Mouse (Mus musculus) G1E (cell line): ENCODE measurements around the gene Mrln. TPM values are rescaled to one million over a fixed set of nuclear protein-coding genes. Genes with fewer than 3 reads are reported as not detected.

Experiments
- ATAC-seq: 2 replicates; pipeline ENCODE4 v1.8.0; 2016; ENCODE audit warnings: mild to moderate bottlenecking; ENCODE audit not compliant: insufficient number of reproducible peaks, poor library complexity, low FRiP score, severe bottlenecking; ENCODE audit errors: extremely low read depth
- DNase-seq: peaks from one replicate; pipeline ENCODE4 v3.0.0; 2012; ENCODE audit warnings: low spot score
- H3K27me3 ChIP-seq: 2 replicates; pipeline ENCODE4 v1.6.1; 2012; ENCODE audit warnings: mild to moderate bottlenecking, low read length, inconsistent platforms; ENCODE audit not compliant: insufficient read depth
- H3K36me3 ChIP-seq: replicated peaks from 2 replicates; pipeline ENCODE3; 2012; ENCODE audit warnings: mild to moderate bottlenecking, inconsistent platforms
- H3K4me1 ChIP-seq: 2 replicates; pipeline ENCODE4 v1.6.1; 2012; ENCODE audit warnings: low read depth, low read length, inconsistent platforms, mixed read lengths; ENCODE audit not compliant: insufficient read depth
- H3K4me3 ChIP-seq: 2 replicates; pipeline ENCODE4 v1.5.1; 2012; ENCODE audit warnings: low read depth, mild to moderate bottlenecking, inconsistent platforms, low read length, moderate library complexity, mixed read lengths
- H3K9me3 ChIP-seq: replicated peaks from 2 replicates; pipeline ENCODE4 v1.6.1; 2012; ENCODE audit warnings: inconsistent platforms
- CTCF ChIP-seq: IDR thresholded peaks from 2 replicates; pipeline ENCODE4 v1.5.1; 2012; ENCODE audit warnings: low read depth, low read length, inconsistent platforms, mixed read lengths
- GATA1 ChIP-seq: IDR thresholded peaks from 2 replicates; pipeline ENCODE4 v1.6.1; 2012; ENCODE audit warnings: borderline replicate concordance, low read length, inconsistent platforms, mixed read lengths
- GATA2 ChIP-seq: IDR thresholded peaks from 2 replicates; pipeline ENCODE4 v1.6.1; 2012; ENCODE audit warnings: low read depth, low read length, inconsistent platforms, borderline replicate concordance
- POLR2AphosphoS5 ChIP-seq: IDR thresholded peaks from 2 replicates; pipeline ENCODE4 v1.6.1; 2012; ENCODE audit warnings: low read depth, low read length, inconsistent platforms; ENCODE audit not compliant: insufficient replicate concordance
- TAL1 ChIP-seq: conservative IDR thresholded peaks from 2 replicates; pipeline ENCODE4 v1.6.1; 2012; ENCODE audit warnings: low read depth, low read length, inconsistent platforms, mixed read lengths
- polyA plus RNA-seq: library from polyadenylated mRNA; stranded (reverse); fragments of >175 nt; gene quantifications from 2 replicates; pipeline ENCODE4 v1.2.3, GENCODE M21; 2012
- total RNA-seq, 2 experiments: library from RNA; stranded (forward) in 1 of 2; stranded (reverse) in 1 of 2; fragments of 200-1000 nt in 1 of 2; fragments of >200 nt in 1 of 2; fragmentation: Nextera tagmentation in 1 of 2; gene quantifications; 2 replicates each; pipeline ENCODE4 v1.2.3; 2014 to 2017

Gene Mrln
- total and polyA plus RNA-seq, 3 experiments, result 1.7 TPM; not detected in 2

GRCm38 (mm10) chr10:70180727-70181126 lies 23.7 kb upstream of the Mrln start:
- ATAC-seq, result no peak; the same call in 1 of the 2 replicates
- H3K36me3 ChIP-seq, result peaks cover 88% of the 10 kb centered on the region
- H3K9me3 ChIP-seq, result no peaks in the 10 kb centered on the region
- peaks cover 6% of the 10 kb centered on the region for H3K4me1 ChIP-seq
- no peak for DNase-seq
- no peak overlapping the region for H3K4me3 ChIP-seq
- no peak for TF ChIP-seq CTCF
- TF ChIP-seq POLR2AphosphoS5, result no peak
- no peak for TF ChIP-seq TAL1
- no peak for TF ChIP-seq GATA2
- no peak for TF ChIP-seq GATA1
- no peaks in the 10 kb centered on the region for H3K27me3 ChIP-seq

DNA sequence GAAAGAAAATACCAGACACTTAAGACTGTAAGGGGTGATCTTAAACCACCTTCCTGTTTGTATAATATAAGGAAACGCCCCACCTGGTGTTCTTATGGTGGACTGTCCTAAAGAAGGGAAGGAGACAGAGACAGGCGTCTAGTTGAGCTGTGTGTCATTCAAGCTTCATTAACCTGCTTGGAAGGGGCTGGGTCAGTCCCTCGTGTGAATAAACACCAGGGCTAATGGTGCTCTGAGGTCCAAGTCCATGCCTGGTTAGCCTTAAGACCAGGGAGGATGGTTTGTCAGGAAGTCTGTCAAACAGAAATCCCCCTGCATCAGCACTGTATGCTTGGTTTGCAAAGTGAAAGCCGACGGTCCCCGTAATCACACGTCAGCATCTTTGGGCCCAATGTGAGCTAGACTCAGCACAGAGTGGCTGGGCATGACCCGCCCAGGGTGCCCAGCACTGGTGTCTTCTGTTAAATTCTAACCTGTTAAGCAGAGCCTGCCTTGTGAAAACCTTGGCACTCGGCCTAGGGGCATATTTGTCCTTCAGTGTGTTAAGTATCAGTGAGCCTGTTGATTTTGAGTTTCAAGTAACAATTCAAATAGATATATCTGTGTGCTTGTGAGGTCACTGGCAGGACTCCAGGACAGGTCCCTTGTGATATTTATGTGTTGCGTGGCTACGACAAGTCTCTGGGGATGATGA lies 23.0 kb upstream of the Mrln start:
- H3K27me3 ChIP-seq, result no peaks in the 10 kb centered on the region
- no peak for DNase-seq
- no peak overlapping the region for H3K4me3 ChIP-seq
- no peaks in the 10 kb centered on the region for H3K9me3 ChIP-seq
- peaks cover 6% of the 10 kb centered on the region for H3K4me1 ChIP-seq
- H3K36me3 ChIP-seq, result peaks cover 89% of the 10 kb centered on the region
- no peak for ATAC-seq
- TF ChIP-seq CTCF, result no peak
- no peak for TF ChIP-seq POLR2AphosphoS5
- TF ChIP-seq GATA2, result no peak
- TF ChIP-seq TAL1, result no peak
- TF ChIP-seq GATA1, result no peak

- Histone ChIP-seq H3K27me3 (no peaks in the 10 kb centered on the region), H3K4me3 (no peak overlapping the region), H3K36me3 (peaks cover 89% of the 10 kb centered on the region), H3K4me1 (peaks cover 6% of the 10 kb centered on the region), H3K9me3 (no peaks in the 10 kb centered on the region)
- ATAC-seq (no peak), DNase-seq (no peak)
- TF ChIP-seq GATA1, result no peak
- no peak for TF ChIP-seq GATA2
These were observed 21.0 kb upstream of the Mrln start for GRCm38 (mm10) chr10:70183210-70184080.

- Histone ChIP-seq H3K27me3 (no peaks in the 10 kb centered on the region), H3K4me1 (peaks cover 6% of the 10 kb centered on the region), H3K36me3 (peaks cover 96% of the 10 kb centered on the region), H3K9me3 (no peaks in the 10 kb centered on the region), H3K4me3 (no peak overlapping the region)
- TF ChIP-seq GATA1, result no peak
- no peak for TF ChIP-seq POLR2AphosphoS5
- 0 out of 2 replicates have a peak, but pooled peaks have one; percentile 3 for TF ChIP-seq CTCF
- ATAC-seq (no peak), DNase-seq (no peak)
These were observed 18.3 kb upstream of the Mrln start for GRCm38 (mm10) chr10:70186136-70186535.

- peaks cover 6% of the 10 kb centered on the region for H3K4me1 ChIP-seq
- H3K4me3 ChIP-seq, result no peak overlapping the region
These were observed 17.9 kb upstream of the Mrln start for GRCm38 (mm10) chr10:70186586-70186985.

GRCm38 (mm10) chr10:70189864-70190263 lies 14.6 kb upstream of the Mrln start:
- H3K27me3 ChIP-seq, result no peaks in the 10 kb centered on the region
- peaks cover 95% of the 10 kb centered on the region for H3K36me3 ChIP-seq
- no peak for ATAC-seq
- no peaks in the 10 kb centered on the region for H3K4me1 ChIP-seq
- H3K9me3 ChIP-seq, result no peaks in the 10 kb centered on the region
- H3K4me3 ChIP-seq, result no peak overlapping the region
- TF ChIP-seq GATA2 (no peak), POLR2AphosphoS5 (no peak), TAL1 (no peak), GATA1 (no peak), CTCF (no peak)
- no peak for DNase-seq

More at GRCm38 (mm10) chr10:70186586-70186985, 17.9 kb upstream of the Mrln start:
- Histone ChIP-seq H3K36me3 (peaks cover 96% of the 10 kb centered on the region), H3K27me3 (no peaks in the 10 kb centered on the region), H3K9me3 (no peaks in the 10 kb centered on the region)
- no peak for TF ChIP-seq CTCF
- no peak for TF ChIP-seq TAL1
- TF ChIP-seq GATA2, result no peak
- no peak for TF ChIP-seq GATA1
- TF ChIP-seq POLR2AphosphoS5, result no peak
- ATAC-seq (no peak), DNase-seq (no peak)

DNA sequence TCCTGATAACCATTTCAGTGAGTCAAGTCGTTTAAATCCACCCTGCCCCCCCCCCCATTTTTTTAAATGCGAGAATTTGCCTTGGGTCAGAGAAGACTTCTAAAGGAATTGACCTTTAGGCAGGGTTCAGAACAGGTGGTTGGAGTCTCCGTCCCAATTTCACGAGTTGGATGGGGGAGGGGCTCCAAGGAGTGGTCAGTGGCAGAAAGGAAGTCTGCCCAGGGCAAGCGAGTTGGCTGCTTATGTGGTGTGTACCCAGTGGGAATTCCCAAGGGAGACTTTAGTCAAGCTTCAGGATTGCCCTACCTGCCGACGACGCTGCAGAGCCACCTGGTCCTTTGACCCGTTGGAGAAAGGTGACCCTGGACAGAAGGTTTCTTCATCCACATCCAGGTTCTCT lies 10.2 kb upstream of the Mrln start:
- no peak for DNase-seq
- ATAC-seq, result no peak
- Histone ChIP-seq H3K27me3 (no peaks in the 10 kb centered on the region), H3K4me3 (no peak overlapping the region), H3K9me3 (no peaks in the 10 kb centered on the region), H3K4me1 (no peaks in the 10 kb centered on the region), H3K36me3 (peaks cover 54% of the 10 kb centered on the region)
- TF ChIP-seq POLR2AphosphoS5 (no peak), CTCF (no peak), TAL1 (no peak), GATA2 (no peak), GATA1 (no peak)
